Mouse (Mus musculus) heart, adult 10 weeks (tissue): Measurements from ENCODE around the gene Gm9125. TPM values are rescaled to one million over a fixed set of nuclear protein-coding genes. Genes with fewer than 3 reads are reported as not detected.

ENCODE experiments used
- polyA plus RNA-seq: library from polyadenylated mRNA; stranded (reverse); fragments of 350-450 nt; fragmentation: Illumina TruSeq; extraction: RNeasy Lipid Tissue Mini Kit (QIAGEN cat#74804); gene quantifications from one replicate; pipeline ENCODE4 v1.2.3, GENCODE M21; 2014; ENCODE audit warnings: low read depth, low replicate concordance

Gm9125 gene
- not detected for polyA plus RNA-seq

GRCm38 (mm10) chr3:94054785-94055184, at the start of gene Gm9125:
Gene Gm9125 (minus strand): TSS chr3:94054885.

DNA sequence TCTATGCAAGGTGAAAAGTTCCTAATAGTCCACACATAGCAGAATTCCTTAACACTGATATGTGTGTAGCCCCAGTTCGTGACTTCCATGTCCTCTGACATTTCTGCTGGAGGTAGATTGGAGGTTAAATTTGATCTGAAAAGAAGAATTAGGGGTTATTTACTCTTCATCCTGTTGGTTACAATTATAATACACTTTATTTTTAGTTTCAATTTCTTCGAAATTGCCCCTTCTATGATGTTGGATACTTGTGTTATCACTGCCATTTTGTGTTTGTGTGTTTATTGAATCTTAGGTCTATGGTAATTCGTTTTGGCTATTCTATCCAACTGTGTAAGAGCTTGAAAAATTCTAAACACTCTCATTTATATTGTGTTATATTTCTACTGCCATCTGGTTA, 17.9 kb upstream of the Gm9125 start, which contains the start of gene Gm10697:
Gene Gm10697, minus strand, starts transcription at position 101 of the 400 bp plus-strand sequence.

Other genes starting within 250 kb of the Gm9125 start
- gene Tdpoz3, start 228.9 kb downstream of the Gm9125 start, polyA plus RNA-seq: not detected
- not detected for gene Gm9117, start 111.3 kb downstream of the Gm9125 start, polyA plus RNA-seq
- gene Tdpoz5, start 93.6 kb downstream of the Gm9125 start, polyA plus RNA-seq: not detected
- not detected for gene Gm10697, start 17.8 kb upstream of the Gm9125 start, polyA plus RNA-seq
- gene Gm10696, start 123.3 kb upstream of the Gm9125 start, polyA plus RNA-seq: not detected
- gene Gm5286, start 141.8 kb upstream of the Gm9125 start, polyA plus RNA-seq: not detected
- gene Gm4778, start 209.2 kb upstream of the Gm9125 start, polyA plus RNA-seq: not detected